Mouse (Mus musculus) MEL (cell line): ENCODE results near the gene Cyp4a32.
"Not testable (repeated sequence)": the region's sequence is repeated elsewhere in the genome, so short reads cannot be mapped to it uniquely, and the experiment has no call there.

Experiments used
- BHLHE40 ChIP-seq: IDR thresholded peaks from 2 replicates; pipeline ENCODE4 v1.6.1; 2012; ENCODE audit warnings: low read depth, mild to moderate bottlenecking, inconsistent platforms, low read length, improper control_type of control experiment, borderline replicate concordance
- CHD1 ChIP-seq: IDR thresholded peaks from 2 replicates; pipeline ENCODE4 v1.6.1; 2012; ENCODE audit warnings: low read depth, mild to moderate bottlenecking, inconsistent platforms, low read length, improper control_type of control experiment
- CHD2 ChIP-seq: IDR thresholded peaks from 2 replicates; pipeline ENCODE4 v1.6.1; 2011; ENCODE audit warnings: low read length, improper control_type of control experiment
- CTCF ChIP-seq, 3 experiments: IDR thresholded peaks in 2 of 3; conservative IDR thresholded peaks in 1 of 3; 2 replicates each; pipeline ENCODE4 v1.5.1; 2011 to 2012; ENCODE audit warnings: low read length in 3 of 3, low read depth in 2 of 3, mild to moderate bottlenecking in 2 of 3, improper control_type of control experiment in 1 of 3, inconsistent platforms in 1 of 3, mixed read lengths in 1 of 3, moderate library complexity in 1 of 3; ENCODE audit not compliant: control insufficient read depth in 1 of 3, insufficient read depth in 1 of 3, poor library complexity in 1 of 3, severe bottlenecking in 1 of 3
- EP300 ChIP-seq, 2 experiments: IDR thresholded peaks; 2 replicates each; pipeline ENCODE4 v1.6.1; 2011; ENCODE audit warnings: improper control_type of control experiment in 2 of 2, low read length in 2 of 2, low read depth in 1 of 2, mild to moderate bottlenecking in 1 of 2
- GABPA ChIP-seq: IDR thresholded peaks from 2 replicates; pipeline ENCODE4 v1.6.1; 2012; ENCODE audit warnings: low read depth, mild to moderate bottlenecking, inconsistent platforms, low read length, improper control_type of control experiment, moderate library complexity
- HCFC1 ChIP-seq: IDR thresholded peaks from 2 replicates; pipeline ENCODE4 v1.6.1; 2012; ENCODE audit warnings: low read depth, mild to moderate bottlenecking, inconsistent platforms, low read length, improper control_type of control experiment, moderate library complexity
- KAT2A ChIP-seq: conservative IDR thresholded peaks from 2 replicates; pipeline ENCODE4 v1.6.1; 2012; ENCODE audit warnings: low read depth, low read length, improper control_type of control experiment, inconsistent platforms
- MXI1 ChIP-seq: IDR thresholded peaks from 2 replicates; pipeline ENCODE4 v1.6.1; 2011; ENCODE audit warnings: mild to moderate bottlenecking, low read depth, low read length, improper control_type of control experiment
- POLR2A ChIP-seq, 2 experiments: IDR thresholded peaks; 2 replicates each; pipeline ENCODE4 v1.6.1; 2011 to 2012; ENCODE audit warnings: low read length in 2 of 2, mild to moderate bottlenecking in 2 of 2, control low read depth in 1 of 2, improper control_type of control experiment in 1 of 2, low read depth in 1 of 2, moderate library complexity in 1 of 2; ENCODE audit not compliant: control insufficient read depth in 1 of 2, insufficient read depth in 1 of 2, poor library complexity in 1 of 2

- TF ChIP-seq BHLHE40 (peak; percentile 73; the same call in 1 of the 2 replicates), EP300 (IDR thresholded peaks at IDR 0.05; ENCODE audit: low read depth in 1 of 2, low read length in 2 of 2) (peak; percentile 74 to 81)
- not testable (repeated sequence) for TF ChIP-seq HCFC1; CTCF (IDR thresholded peaks at IDR 0.05 in 2 of 3, conservative IDR thresholded peaks at IDR 0.05 in 1 of 3; ENCODE audit: control insufficient read depth in 1 of 3, insufficient read depth in 1 of 3, low read depth in 2 of 3, low read length in 3 of 3, poor library complexity in 1 of 3, severe bottlenecking in 1 of 3); CHD1; KAT2A; MXI1; GABPA; CHD2; POLR2A (IDR thresholded peaks at IDR 0.05; ENCODE audit: control insufficient read depth in 1 of 2, insufficient read depth in 1 of 2, low read depth in 1 of 2, low read length in 2 of 2, poor library complexity in 1 of 2)
Measured at GRCm38 (mm10) chr4:115655841-115656534, 55.2 kb downstream of the Cyp4a32 start.
